Comparison of ENCODE assay signal across 10 mouse cellular contexts in the genomic region with DNA sequence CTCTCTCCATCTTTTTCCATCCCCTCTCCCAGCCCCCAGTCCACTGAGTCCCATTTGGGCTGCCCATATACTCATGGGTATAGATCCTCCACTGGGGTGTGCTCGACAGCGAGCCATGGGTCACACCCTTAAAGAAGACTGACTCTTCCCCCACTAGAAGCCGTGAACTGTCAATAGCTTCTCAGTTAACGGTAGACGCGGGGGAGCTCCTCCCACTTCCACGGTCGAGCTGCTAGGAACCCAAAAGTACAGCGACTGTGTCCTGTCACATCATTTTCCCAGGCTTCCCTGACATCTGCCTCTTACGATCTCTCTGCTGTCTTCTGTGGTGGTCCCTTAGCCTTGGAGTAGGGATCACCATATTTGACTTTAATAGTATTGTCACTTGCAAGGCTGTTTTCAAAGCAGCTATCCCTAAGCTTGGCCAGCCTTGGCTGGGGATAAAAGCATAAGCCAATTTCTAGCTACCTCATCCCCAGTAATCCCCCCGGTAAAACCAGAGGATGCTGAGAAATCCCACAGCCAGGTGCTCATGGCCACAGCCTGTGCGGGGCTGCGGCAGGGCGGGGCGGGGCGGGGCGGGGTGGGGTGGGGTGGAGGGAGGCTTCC.
A peak's percentile ranks its signal among the peaks of the same experiment; 100 is the strongest.
DNase-seq lines count a peak whose midpoint lies in the region; ATAC-seq and TF ChIP-seq lines count a peak whose summit lies in the region.
"Had no signal": no experiment of that assay in that cellular context is flagged by ENCODE, and none has a peak within 500 bp of the region (broad histone marks: within the 10 kb centered on the region; RNA-seq: fewer than 3 reads in every experiment).

No protein-coding gene starts in this region.

- TF ChIP-seq CTCF in kidney, adult 2 months (conservative IDR thresholded peaks at IDR 0.05; ENCODE audit: insufficient read depth, insufficient read length, low read depth, low read length) = no peak

- H3K9ac ChIP-seq in kidney, embryonic 16.5 days (replicated peaks; ENCODE audit: low read length) = no peak overlapping the region
- no peak overlapping the region for H3K9ac ChIP-seq in embryonic facial prominence, embryonic 13.5 days

- H3K9me3 ChIP-seq in kidney, embryonic 16.5 days (ENCODE audit: low read length) = no peaks in the 10 kb centered on the region
- no peaks in the 10 kb centered on the region for H3K9me3 ChIP-seq in embryonic facial prominence, embryonic 13.5 days
- no peaks in the 10 kb centered on the region for H3K9me3 ChIP-seq in limb, embryonic 10.5 days (replicated peaks)

- ATAC-seq in kidney, embryonic 16.5 days (ENCODE audit: low FRiP score, low TSS enrichment) = no peak
- ATAC-seq in embryonic facial prominence, embryonic 13.5 days (ENCODE audit: insufficient number of reproducible peaks, insufficient read depth, low FRiP score, low TSS enrichment, low read depth) = no peak
- ATAC-seq in erythroid progenitor cell, adult 5-6 weeks (replicated peaks; ENCODE audit: low FRiP score, poor library complexity, severe bottlenecking) = no peak
- ATAC-seq: lung, postnatal 0 days had no signal

- H3K4me3 ChIP-seq in kidney, embryonic 16.5 days (ENCODE audit: low read length) = no peak overlapping the region
- no peak overlapping the region for H3K4me3 ChIP-seq in kidney, adult 2 months (ENCODE audit: insufficient read depth, low read depth, low read length)
- no peak overlapping the region for H3K4me3 ChIP-seq in embryonic facial prominence, embryonic 13.5 days
- H3K4me3 ChIP-seq in limb, embryonic 10.5 days = peak overlapping the region; percentile 3; the same call in 1 of the 2 replicates

- no peak overlapping the region for H3K27ac ChIP-seq in kidney, embryonic 16.5 days (ENCODE audit: low read length)
- H3K27ac ChIP-seq in kidney, adult 2 months (ENCODE audit: insufficient read depth, low read depth, low read length) = no peak overlapping the region
- H3K27ac ChIP-seq in embryonic facial prominence, embryonic 13.5 days = no peak overlapping the region
- no peak overlapping the region for H3K27ac ChIP-seq in limb, embryonic 10.5 days

- DNase-seq in kidney, adult 2 months = no peak
- DNase-seq in limb, embryonic 10.5 days (ENCODE audit: low spot score) = no peak
- peak; percentile 34 for DNase-seq in spleen, adult 12 weeks (ENCODE audit: low spot score)
- no peak for DNase-seq in adrenal gland, postnatal 10 days
- no peak for DNase-seq in frontal cortex, postnatal 25 days (ENCODE audit: low spot score in 2 of 2)
- DNase-seq: cerebellum, postnatal 36 days had no signal

- TF ChIP-seq POLR2A in kidney, adult 2 months (IDR thresholded peaks at IDR 0.05; ENCODE audit: low read depth, low read length) = no peak

- H3K4me1 ChIP-seq in kidney, embryonic 16.5 days (ENCODE audit: insufficient read depth, low read length) = no peaks in the 10 kb centered on the region
- H3K4me1 ChIP-seq in kidney, adult 2 months (ENCODE audit: control insufficient read depth, insufficient read depth, low read length) = no peaks in the 10 kb centered on the region
- peaks cover 11% of the 10 kb centered on the region; the same call in 1 of the 2 replicates for H3K4me1 ChIP-seq in embryonic facial prominence, embryonic 13.5 days
- peaks cover 18% of the 10 kb centered on the region for H3K4me1 ChIP-seq in limb, embryonic 10.5 days

- H3K36me3 ChIP-seq in kidney, embryonic 16.5 days (ENCODE audit: insufficient read depth, low read length) = no peaks in the 10 kb centered on the region
- H3K36me3 ChIP-seq in kidney, adult 2 months (ENCODE audit: control insufficient read depth, insufficient read depth, low read length) = no peaks in the 10 kb centered on the region
- no peaks in the 10 kb centered on the region for H3K36me3 ChIP-seq in embryonic facial prominence, embryonic 13.5 days
- H3K36me3 ChIP-seq in limb, embryonic 10.5 days = no peaks in the 10 kb centered on the region

- H3K4me2 ChIP-seq in kidney, embryonic 16.5 days (replicated peaks; ENCODE audit: low read depth, low read length) = peak overlapping the region; percentile 29
- H3K4me2 ChIP-seq in embryonic facial prominence, embryonic 13.5 days = peak overlapping the region; percentile 40

- WGBS in kidney, embryonic 16.5 days = 35% methylated on average over 17 of the region's 17 CpGs
- 35% methylated on average over 17 of the region's 17 CpGs for WGBS in kidney, adult 2 months
- WGBS in embryonic facial prominence, embryonic 13.5 days = 43% methylated on average over 17 of the region's 17 CpGs
- WGBS in limb, embryonic 10.5 days = 35% methylated on average over 17 of the region's 17 CpGs

- 0 out of 2 replicates have a peak, but pooled peaks cover 2% of the 10 kb centered on the region for H3K27me3 ChIP-seq in kidney, embryonic 16.5 days (ENCODE audit: insufficient read depth, low read length)
- H3K27me3 ChIP-seq in kidney, adult 2 months (replicated peaks; ENCODE audit: control insufficient read depth, insufficient read depth, low read length) = no peaks in the 10 kb centered on the region
- peaks cover 3% of the 10 kb centered on the region; the same call in 1 of the 2 replicates for H3K27me3 ChIP-seq in embryonic facial prominence, embryonic 13.5 days
- no peaks in the 10 kb centered on the region for H3K27me3 ChIP-seq in limb, embryonic 10.5 days (ENCODE audit: low read depth, poor library complexity, severe bottlenecking)
